Mouse (Mus musculus) stomach, embryonic 14.5 days (tissue): ENCODE data around the gene Olfr523. TPM values are rescaled to one million over a fixed set of nuclear protein-coding genes. Genes with fewer than 3 reads are reported as not detected.

Experiments
- ATAC-seq: fragments of 200-750 bp; cut with Nextera tagmentation; 2 replicates; pipeline ENCODE4 v1.8.0; 2017; ENCODE audit warnings: low read depth, moderate TSS enrichment; ENCODE audit not compliant: insufficient number of reproducible peaks, insufficient read depth, low FRiP score
- H3K27ac ChIP-seq: fragments of 300-500 bp; sonication (generic); 2 replicates; pipeline ENCODE4 v1.5.1; 2014; ENCODE audit warnings: mild to moderate bottlenecking, low read length, moderate library complexity, mixed read lengths
- H3K27me3 ChIP-seq: fragments of 300-500 bp; sonication (generic); 2 replicates; pipeline ENCODE4 v1.6.1; 2014; ENCODE audit warnings: low read length, control low read depth, mixed read lengths; ENCODE audit not compliant: control insufficient read depth, insufficient read depth
- H3K36me3 ChIP-seq: fragments of 300-500 bp; sonication (generic); 2 replicates; pipeline ENCODE4 v1.6.1; 2014; ENCODE audit warnings: mild to moderate bottlenecking, control low read depth, low read length, moderate library complexity, mixed read lengths; ENCODE audit not compliant: control insufficient read depth, insufficient read depth
- H3K4me1 ChIP-seq: fragments of 300-500 bp; sonication (generic); 2 replicates; pipeline ENCODE4 v1.6.1; 2014; ENCODE audit warnings: low read length, control low read depth, mixed read lengths; ENCODE audit not compliant: control insufficient read depth, insufficient read depth
- H3K4me2 ChIP-seq: fragments of 300-500 bp; sonication (generic); replicated peaks from 2 replicates; pipeline ENCODE4 v1.6.1; 2014; ENCODE audit warnings: low read depth, low read length, control low read depth
- H3K4me3 ChIP-seq: fragments of 300-500 bp; sonication (generic); 2 replicates; pipeline ENCODE4 v1.5.1; 2014; ENCODE audit warnings: low read depth, low read length, control low read depth
- H3K9ac ChIP-seq: fragments of 300-500 bp; sonication (generic); replicated peaks from 2 replicates; pipeline ENCODE4 v1.6.1; 2014; ENCODE audit warnings: low read depth, mild to moderate bottlenecking, control low read depth, low read length, moderate library complexity, mixed read lengths
- H3K9me3 ChIP-seq: fragments of 300-500 bp; sonication (generic); 2 replicates; pipeline ENCODE4 v1.6.1; 2016; ENCODE audit warnings: low read depth, low read length, control low read depth; ENCODE audit not compliant: control insufficient read depth
- whole genome bisulfite sequencing: fragments of 180-500 bp; shearing (Covaris S2); extraction: QIAGEN DNeasy Blood & Tissue Kit; methylation state at CpG from one replicate; pipeline ENCODE4 v1.1.7; 2014; 5-methylcytosine and 5-hydroxymethylcytosine counted together
- polyA plus RNA-seq: library from polyadenylated mRNA; unstranded; fragments of >200 nt; fragmentation: Nextera tagmentation; extraction: Ambion mirVana; gene quantifications from 2 replicates; pipeline ENCODE4 v1.2.1, GENCODE M21; 2014

The Olfr523 gene
- polyA plus RNA-seq, 1 experiment from 2014 or later = not detected

GRCm38 (mm10) chr7:140160363-140160762, 12.7 kb upstream of the Olfr523 start:
- no peaks in the 10 kb centered on the region for H3K9me3 ChIP-seq
- no peaks in the 10 kb centered on the region for H3K4me1 ChIP-seq
- no peak overlapping the region for H3K4me3 ChIP-seq
- no peak overlapping the region for H3K9ac ChIP-seq
- 85% methylated on average over 3 of the region's 3 CpGs for WGBS
- no peak overlapping the region for H3K4me2 ChIP-seq
- H3K36me3 ChIP-seq = no peaks in the 10 kb centered on the region
- no peak for ATAC-seq
- H3K27ac ChIP-seq = no peak overlapping the region
- H3K27me3 ChIP-seq = no peaks in the 10 kb centered on the region

- H3K9ac ChIP-seq = no peak within 1 kb of the TSS
- 76% methylated on average over 7 of the region's 7 CpGs for WGBS
- H3K4me3 ChIP-seq = no peak within 1 kb of the TSS
- ATAC-seq = no peak
- H3K9me3 ChIP-seq = no peaks in the 10 kb centered on the region
- H3K27ac ChIP-seq = no peak within 1 kb of the TSS
- no peaks in the 10 kb centered on the region for H3K27me3 ChIP-seq
- no peaks in the 10 kb centered on the region for H3K4me1 ChIP-seq
- no peaks in the 10 kb centered on the region for H3K36me3 ChIP-seq
- H3K4me2 ChIP-seq = no peak within 1 kb of the TSS
These were observed 8.4 kb upstream of the Olfr523 start, which contains the start of gene Olfr522 for GRCm38 (mm10) chr7:140164664-140165063. Olfr522 (minus strand) TSS chr7:140164764.

DNA sequence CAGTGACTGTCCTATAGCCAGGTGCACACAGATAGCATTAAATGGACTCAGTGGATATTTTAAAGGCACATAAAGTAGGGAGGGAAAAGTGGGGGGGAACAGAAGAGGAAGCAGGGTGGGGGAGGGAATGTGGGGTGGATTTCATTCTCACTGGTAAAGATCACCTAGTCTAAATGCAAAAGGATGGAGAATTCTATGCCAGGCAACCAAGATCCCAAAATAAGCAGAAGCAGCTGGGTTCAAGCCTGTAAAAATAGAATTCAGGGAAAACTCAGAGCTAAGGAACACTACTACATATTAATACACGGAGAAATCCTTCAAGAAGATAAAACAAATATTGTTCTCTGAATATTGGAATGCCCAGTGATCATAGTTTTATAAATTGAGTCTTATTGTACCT, 5.1 kb upstream of the Olfr523 start:
- no peak overlapping the region for H3K27ac ChIP-seq
- H3K36me3 ChIP-seq = no peaks in the 10 kb centered on the region
- no peaks in the 10 kb centered on the region for H3K4me1 ChIP-seq
- H3K4me2 ChIP-seq = no peak overlapping the region
- 66% methylated on average over 1 of the region's 1 CpGs for WGBS
- no peak overlapping the region for H3K9ac ChIP-seq
- H3K4me3 ChIP-seq = no peak overlapping the region
- H3K9me3 ChIP-seq = no peaks in the 10 kb centered on the region
- no peaks in the 10 kb centered on the region for H3K27me3 ChIP-seq
- no peak for ATAC-seq

- no peaks in the 10 kb centered on the region for H3K9me3 ChIP-seq
- 45% methylated on average over 4 of the region's 4 CpGs for WGBS
- no peaks in the 10 kb centered on the region for H3K4me1 ChIP-seq
- no peak overlapping the region for H3K4me3 ChIP-seq
- no peak overlapping the region for H3K9ac ChIP-seq
- no peaks in the 10 kb centered on the region for H3K27me3 ChIP-seq
- no peak overlapping the region for H3K4me2 ChIP-seq
- H3K36me3 ChIP-seq = no peaks in the 10 kb centered on the region
- ATAC-seq = no peak
- no peak overlapping the region for H3K27ac ChIP-seq
These were observed 3.6 kb upstream of the Olfr523 start for GRCm38 (mm10) chr7:140169386-140169785.

- 92% methylated on average over 3 of the region's 3 CpGs for WGBS
- Histone ChIP-seq H3K4me1 (no peaks in the 10 kb centered on the region), H3K27me3 (no peaks in the 10 kb centered on the region), H3K27ac (no peak overlapping the region), H3K36me3 (no peaks in the 10 kb centered on the region), H3K9ac (no peak overlapping the region), H3K4me2 (no peak overlapping the region), H3K9me3 (no peaks in the 10 kb centered on the region), H3K4me3 (no peak overlapping the region)
- ATAC-seq = no peak
These were observed 2.2 kb upstream of the Olfr523 start for GRCm38 (mm10) chr7:140170863-140171262.

DNA sequence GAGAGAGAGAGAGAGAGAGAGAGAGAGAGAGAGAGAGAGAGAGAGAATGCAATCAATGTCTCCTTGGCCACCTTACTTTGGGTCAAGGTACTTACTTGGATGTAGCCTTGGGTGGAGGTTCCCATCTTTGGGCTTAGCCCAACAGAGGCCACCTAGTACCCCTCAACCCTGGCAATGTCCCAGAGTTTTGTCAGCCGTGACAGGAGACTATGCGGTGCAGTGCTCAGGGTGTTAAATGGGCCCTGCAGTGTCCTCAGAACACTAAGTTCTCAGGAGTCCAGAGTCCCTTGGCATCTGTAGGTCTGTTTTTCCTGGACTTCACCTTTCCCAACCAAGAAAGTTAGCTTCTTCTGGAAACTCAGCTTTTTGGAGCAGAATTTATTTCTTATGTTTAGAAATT, 6.2 kb downstream of the Olfr523 start:
- 86% methylated on average over 2 of the region's 2 CpGs for WGBS
- no peak overlapping the region for H3K9ac ChIP-seq
- no peaks in the 10 kb centered on the region for H3K4me1 ChIP-seq
- H3K27ac ChIP-seq = no peak overlapping the region
- H3K4me3 ChIP-seq = no peak overlapping the region
- no peaks in the 10 kb centered on the region for H3K27me3 ChIP-seq
- no peaks in the 10 kb centered on the region for H3K36me3 ChIP-seq
- no peaks in the 10 kb centered on the region for H3K9me3 ChIP-seq
- ATAC-seq = no peak
- H3K4me2 ChIP-seq = no peak overlapping the region

DNA sequence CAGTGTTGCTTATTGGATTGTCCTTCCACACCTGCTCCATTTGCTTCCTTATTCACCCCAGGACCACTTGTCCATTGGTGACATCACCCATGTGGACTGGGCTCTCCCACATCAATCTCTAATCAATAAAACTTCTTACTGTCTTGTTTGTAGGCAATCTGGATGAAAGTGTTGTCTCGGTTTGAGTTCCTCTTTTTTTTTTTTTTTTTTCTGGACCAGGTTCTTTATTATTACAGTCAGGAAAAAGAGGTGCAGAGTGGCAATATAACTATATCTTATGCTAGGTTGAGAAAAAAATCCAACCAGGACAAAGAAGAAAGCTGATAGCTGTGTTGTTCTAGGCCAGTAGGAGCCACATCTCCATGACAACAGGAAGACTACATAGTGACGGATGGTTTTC, 7.7 kb downstream of the Olfr523 start:
- Histone ChIP-seq H3K4me2 (no peak overlapping the region), H3K27ac (no peak overlapping the region), H3K27me3 (no peaks in the 10 kb centered on the region), H3K4me3 (no peak overlapping the region), H3K9me3 (no peaks in the 10 kb centered on the region), H3K4me1 (no peaks in the 10 kb centered on the region), H3K9ac (no peak overlapping the region), H3K36me3 (no peaks in the 10 kb centered on the region)
- 83% methylated on average over 2 of the region's 2 CpGs for WGBS
- ATAC-seq = no peak

- ATAC-seq = no peak
- H3K9me3 ChIP-seq = no peaks in the 10 kb centered on the region
- WGBS = 84% methylated on average over 4 of the region's 4 CpGs
These were observed 11.2 kb downstream of the Olfr523 start for GRCm38 (mm10) chr7:140184206-140184605.

More at GRCm38 (mm10) chr7:140184206-140184605, 11.2 kb downstream of the Olfr523 start:
- Histone ChIP-seq H3K9ac (no peak overlapping the region), H3K27ac (no peak overlapping the region), H3K36me3 (no peaks in the 10 kb centered on the region), H3K4me3 (no peak overlapping the region), H3K4me1 (no peaks in the 10 kb centered on the region), H3K27me3 (no peaks in the 10 kb centered on the region), H3K4me2 (no peak overlapping the region)
